Mouse (Mus musculus) heart, embryonic 14.5 days (tissue): ENCODE results near the gene Nhlh1. TPM values are rescaled to one million over a fixed set of nuclear protein-coding genes. Genes with fewer than 3 reads are reported as not detected.

Experiments used
- ATAC-seq: fragments of 200-750 bp; cut with Nextera tagmentation; 2 replicates; pipeline ENCODE4 v1.8.0; 2017; ENCODE audit warnings: low read depth, moderate TSS enrichment; ENCODE audit not compliant: insufficient number of reproducible peaks, insufficient read depth, low FRiP score
- H3K27ac ChIP-seq, 2 experiments: fragments of 200-500 bp in 1 of 2; fragments of 300-500 bp in 1 of 2; sonication (generic) in 1 of 2; replicated peaks in 1 of 2; 2 replicates each; pipeline ENCODE4 v1.5.1; 2012 to 2014; ENCODE audit warnings: low read depth in 2 of 2, low read length in 2 of 2, control low read depth in 1 of 2, mild to moderate bottlenecking in 1 of 2, mixed read lengths in 1 of 2; ENCODE audit not compliant: control insufficient read depth in 1 of 2, insufficient read depth in 1 of 2
- H3K27me3 ChIP-seq: fragments of 300-500 bp; sonication (generic); 2 replicates; pipeline ENCODE4 v1.6.1; 2014; ENCODE audit warnings: mild to moderate bottlenecking, low read length, control low read depth; ENCODE audit not compliant: control insufficient read depth, insufficient read depth
- H3K36me3 ChIP-seq: fragments of 300-500 bp; sonication (generic); 2 replicates; pipeline ENCODE4 v1.6.1; 2014; ENCODE audit warnings: mild to moderate bottlenecking, control low read depth, low read length, mixed read lengths; ENCODE audit not compliant: control insufficient read depth, insufficient read depth
- H3K4me1 ChIP-seq, 2 experiments: fragments of 200-500 bp in 1 of 2; fragments of 300-500 bp in 1 of 2; sonication (generic) in 1 of 2; 2 replicates each; pipeline ENCODE4 v1.6.1; 2012 to 2014; ENCODE audit warnings: low read length in 2 of 2, control low read depth in 1 of 2, mixed read lengths in 1 of 2; ENCODE audit not compliant: control insufficient read depth in 2 of 2, insufficient read depth in 2 of 2
- H3K4me2 ChIP-seq: fragments of 300-500 bp; sonication (generic); 2 replicates; pipeline ENCODE4 v1.6.1; 2014; ENCODE audit warnings: mild to moderate bottlenecking, low read length
- H3K4me3 ChIP-seq, 2 experiments: fragments of 200-500 bp in 1 of 2; fragments of 300-500 bp in 1 of 2; sonication (generic) in 1 of 2; 2 replicates each; pipeline ENCODE4 v1.5.1; 2012 to 2014; ENCODE audit warnings: low read length in 2 of 2, mild to moderate bottlenecking in 2 of 2, control low read depth in 1 of 2, low read depth in 1 of 2, moderate library complexity in 1 of 2; ENCODE audit not compliant: control insufficient read depth in 1 of 2, insufficient read depth in 1 of 2
- H3K9ac ChIP-seq: fragments of 300-500 bp; sonication (generic); 2 replicates; pipeline ENCODE4 v1.6.1; 2014; ENCODE audit warnings: mild to moderate bottlenecking, low read length
- H3K9me3 ChIP-seq: fragments of 300-500 bp; sonication (generic); 2 replicates; pipeline ENCODE4 v1.6.1; 2016; ENCODE audit warnings: low read length, control low read depth; ENCODE audit not compliant: control insufficient read depth
- WGBS: fragments of 180-500 bp; shearing (Covaris S2); extraction: QIAGEN DNeasy Blood & Tissue Kit; methylation state at CpG from one replicate; pipeline ENCODE4 v1.1.7; 2014; 5-methylcytosine and 5-hydroxymethylcytosine counted together
- polyA plus RNA-seq: library from polyadenylated mRNA; unstranded; fragments of >200 nt; fragmentation: Nextera tagmentation; extraction: Ambion mirVana; gene quantifications from 2 replicates; pipeline ENCODE4 v1.2.1, GENCODE M21; 2014

Nhlh1 gene
- polyA plus RNA-seq: not detected in 2 replicates

- Histone ChIP-seq H3K4me2 (no peak within 1 kb of the TSS), H3K27ac (no peak within 1 kb of the TSS), H3K4me1 (peaks cover 10 to 12% of the 10 kb centered on the region in 2 experiments), H3K27me3 (peaks cover 47% of the 10 kb centered on the region), H3K9ac (no peak within 1 kb of the TSS), H3K4me3 (no peak within 1 kb of the TSS), H3K36me3 (no peaks in the 10 kb centered on the region), H3K9me3 (no peaks in the 10 kb centered on the region)
- ATAC-seq: no peak
- WGBS: 51% methylated on average over 2 of the region's 2 CpGs
Measured at GRCm38 (mm10) chr1:172057491-172057921, at the start of gene Nhlh1. Nhlh1 (minus strand) TSS chr1:172057573.

- Histone ChIP-seq H3K27ac (no peak overlapping the region), H3K4me2 (no peak overlapping the region), H3K27me3 (no peaks in the 10 kb centered on the region), H3K9me3 (no peaks in the 10 kb centered on the region), H3K4me3 (no peak overlapping the region), H3K4me1 (no peaks in the 10 kb centered on the region; a peak in 1 of 4 replicates), H3K9ac (no peak overlapping the region), H3K36me3 (peaks cover 99% of the 10 kb centered on the region)
- 83% methylated on average over 11 of the region's 11 CpGs for WGBS
- ATAC-seq: no peak
Measured at GRCm38 (mm10) chr1:172105101-172105500, 47.7 kb upstream of the Nhlh1 start.

- WGBS: 80% methylated on average over 4 of the region's 4 CpGs
- no peak overlapping the region for H3K9ac ChIP-seq
- H3K36me3 ChIP-seq: peaks cover 97% of the 10 kb centered on the region
- no peak overlapping the region for H3K4me3 ChIP-seq
- H3K4me2 ChIP-seq: no peak overlapping the region
- H3K9me3 ChIP-seq: no peaks in the 10 kb centered on the region
- no peaks in the 10 kb centered on the region for H3K27me3 ChIP-seq
- no peak overlapping the region for H3K27ac ChIP-seq
- H3K4me1 ChIP-seq: no peaks in the 10 kb centered on the region; a peak in 1 of 4 replicates
- ATAC-seq: no peak
Measured at GRCm38 (mm10) chr1:172103619-172104018, 46.2 kb upstream of the Nhlh1 start.

GRCm38 (mm10) chr1:172099325-172100033 is 42.1 kb upstream of the Nhlh1 start:
- no peak for ATAC-seq

DNA sequence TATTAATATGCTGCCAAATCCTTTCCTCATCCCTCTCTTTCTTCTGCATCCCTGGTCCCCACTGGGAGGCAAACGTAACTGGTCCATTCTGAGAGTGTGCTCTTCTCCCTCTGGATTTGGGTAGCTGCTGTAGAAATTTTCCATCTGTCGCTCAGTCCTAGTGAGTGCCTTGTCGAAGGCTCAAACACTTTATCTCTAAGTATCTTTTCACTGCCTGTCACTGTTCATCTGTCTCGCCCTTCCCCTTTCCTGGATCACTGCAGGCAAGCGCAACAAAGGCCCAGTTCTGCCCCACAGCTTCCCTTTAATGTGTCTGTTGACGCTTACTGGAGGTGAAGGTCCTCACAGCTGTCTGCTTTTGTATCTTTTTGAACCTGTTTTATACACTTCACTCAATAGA is 37.8 kb upstream of the Nhlh1 start:
- 25% methylated on average over 6 of the region's 6 CpGs for WGBS
- no peak overlapping the region for H3K4me3 ChIP-seq

More at GRCm38 (mm10) chr1:172099325-172100033, 42.1 kb upstream of the Nhlh1 start:
- H3K4me2 ChIP-seq: no peak overlapping the region
- no peaks in the 10 kb centered on the region for H3K9me3 ChIP-seq
- 86% methylated on average over 6 of the region's 6 CpGs for WGBS
- no peak overlapping the region for H3K9ac ChIP-seq
- no peak overlapping the region for H3K4me3 ChIP-seq
- peaks cover 93% of the 10 kb centered on the region for H3K36me3 ChIP-seq
- peaks cover 0 to 11% of the 10 kb centered on the region in 2 experiments; a peak in 1 of 4 replicates for H3K4me1 ChIP-seq
- no peaks in the 10 kb centered on the region for H3K27me3 ChIP-seq
- H3K27ac ChIP-seq: no peak overlapping the region

DNA sequence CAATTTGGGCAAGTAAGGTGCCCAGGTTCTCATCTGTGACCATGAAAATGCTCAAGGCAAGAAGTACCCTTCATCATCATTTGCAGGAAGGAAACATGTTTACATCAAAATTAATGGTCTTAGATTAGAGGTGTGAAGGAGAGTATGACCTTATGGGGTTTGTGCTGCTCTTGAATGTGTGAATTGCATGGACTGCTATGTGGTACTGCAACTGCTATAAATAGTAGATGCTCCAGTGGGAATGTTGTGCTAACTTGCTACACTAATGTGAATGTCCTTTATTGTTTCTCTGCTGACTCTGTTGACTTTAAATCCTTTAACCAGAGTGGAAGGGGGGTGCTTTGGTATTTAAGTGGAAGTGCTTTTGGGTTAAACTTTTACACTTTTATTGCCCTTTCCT is 36.9 kb upstream of the Nhlh1 start:
- peak overlapping the region; percentile 33; the same call in 1 of the 2 replicates for H3K4me2 ChIP-seq
- no peaks in the 10 kb centered on the region for H3K27me3 ChIP-seq
- H3K4me1 ChIP-seq: peaks cover 5 to 23% of the 10 kb centered on the region in 2 experiments
- H3K4me3 ChIP-seq: no peak overlapping the region
- peak overlapping the region; percentile 8 to 79; a peak in 3 of 4 replicates for H3K27ac ChIP-seq
- H3K36me3 ChIP-seq: peaks cover 90% of the 10 kb centered on the region
- H3K9ac ChIP-seq: no peak overlapping the region
- no peaks in the 10 kb centered on the region for H3K9me3 ChIP-seq
- peak; percentile 64; the same call in 1 of the 2 replicates for ATAC-seq

More for the DNA sequence above, 37.8 kb upstream of the Nhlh1 start:
- H3K27ac ChIP-seq: peak overlapping the region; percentile 9 to 79; a peak in 3 of 4 replicates
- H3K27me3 ChIP-seq: no peaks in the 10 kb centered on the region
- H3K4me2 ChIP-seq: no peak overlapping the region
- H3K4me1 ChIP-seq: peaks cover 5 to 23% of the 10 kb centered on the region in 2 experiments
- no peaks in the 10 kb centered on the region for H3K9me3 ChIP-seq
- H3K9ac ChIP-seq: 0 out of 2 replicates have a peak overlapping the region, but pooled peaks have one; percentile 21
- no peak for ATAC-seq
- H3K36me3 ChIP-seq: peaks cover 90% of the 10 kb centered on the region

DNA sequence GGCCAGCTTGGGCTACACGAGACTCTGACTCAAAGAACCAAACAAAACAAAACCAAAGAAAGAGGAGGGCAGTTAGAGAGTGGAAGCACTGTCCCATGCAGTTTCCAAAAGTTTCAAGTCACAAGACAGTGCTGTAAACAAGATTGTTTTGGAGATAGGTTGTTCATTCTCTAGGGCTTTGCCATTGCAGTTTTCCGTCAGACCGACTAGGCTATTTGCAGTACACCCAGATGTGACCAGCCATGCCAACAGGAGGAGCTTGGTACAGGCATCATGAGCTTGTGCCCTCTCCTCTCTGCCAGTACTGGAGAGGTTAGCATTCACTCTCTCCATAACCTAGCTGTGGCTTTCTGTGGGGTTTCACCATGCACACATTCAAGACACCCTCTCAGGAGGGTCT is 36.1 kb upstream of the Nhlh1 start:
- H3K27me3 ChIP-seq: no peaks in the 10 kb centered on the region
- peak overlapping the region; percentile 8 to 79 for H3K27ac ChIP-seq
- peaks cover 5 to 23% of the 10 kb centered on the region in 2 experiments for H3K4me1 ChIP-seq
- no peaks in the 10 kb centered on the region for H3K9me3 ChIP-seq
- 54% methylated on average over 3 of the region's 3 CpGs for WGBS
- H3K9ac ChIP-seq: no peak overlapping the region
- H3K4me3 ChIP-seq: no peak overlapping the region
- ATAC-seq: no peak
- peaks cover 92% of the 10 kb centered on the region for H3K36me3 ChIP-seq
- no peak overlapping the region for H3K4me2 ChIP-seq
